Mouse (Mus musculus): ENCODE results near the gene Hhat.

Gene Hhat

GRCm38 (mm10) chr1:192741896-192742295 lies 29.1 kb downstream of the Hhat start:
- TF ChIP-seq CTCF (conservative IDR thresholded peaks at IDR 0.05; ENCODE audit: low read length) (no peak), POU5F1 (IDR thresholded peaks at IDR 0.05; ENCODE audit: borderline replicate concordance, low read length) (no peak), NANOG (IDR thresholded peaks at IDR 0.05; ENCODE audit: borderline replicate concordance, low read length) (no peak)
- H3K4me1 ChIP-seq (replicated peaks; ENCODE audit: low read depth, low read length) = peaks cover 19% of the 10 kb centered on the region

GRCm38 (mm10) chr1:192736524-192736923 lies 34.5 kb downstream of the Hhat start:
- no peak for TF ChIP-seq NANOG (IDR thresholded peaks at IDR 0.05; ENCODE audit: borderline replicate concordance, low read length)
- Histone ChIP-seq H3K4me3 (replicated peaks; ENCODE audit: low read length) (no peak overlapping the region), H3K27me3 (ENCODE audit: insufficient read depth, low read length) (peaks cover 5% of the 10 kb centered on the region; the same call in 1 of the 2 replicates), H3K9me3 (ENCODE audit: low read length) (no peaks in the 10 kb centered on the region), H3K36me3 (ENCODE audit: insufficient read depth, low read length) (no peaks in the 10 kb centered on the region), H3K4me1 (replicated peaks; ENCODE audit: low read depth, low read length) (peaks cover 10% of the 10 kb centered on the region)

More at GRCm38 (mm10) chr1:192741896-192742295, 29.1 kb downstream of the Hhat start:
- H3K36me3 ChIP-seq (ENCODE audit: insufficient read depth, low read length) = no peaks in the 10 kb centered on the region
- H3K27me3 ChIP-seq (ENCODE audit: insufficient read depth, low read length) = no peaks in the 10 kb centered on the region
- H3K4me3 ChIP-seq (replicated peaks; ENCODE audit: low read length) = no peak overlapping the region
- no peaks in the 10 kb centered on the region for H3K9me3 ChIP-seq (ENCODE audit: low read length)

GRCm38 (mm10) chr1:192736002-192736426 lies 35.0 kb downstream of the Hhat start:
- TF ChIP-seq NANOG (IDR thresholded peaks at IDR 0.05; ENCODE audit: borderline replicate concordance, low read length) (no peak), CTCF (conservative IDR thresholded peaks at IDR 0.05; ENCODE audit: low read length) (no peak), POU5F1 (IDR thresholded peaks at IDR 0.05; ENCODE audit: borderline replicate concordance, low read length) (no peak)
- Histone ChIP-seq H3K4me3 (replicated peaks; ENCODE audit: low read length) (no peak overlapping the region), H3K36me3 (ENCODE audit: insufficient read depth, low read length) (no peaks in the 10 kb centered on the region), H3K27me3 (ENCODE audit: insufficient read depth, low read length) (peaks cover 5% of the 10 kb centered on the region; the same call in 1 of the 2 replicates), H3K4me1 (replicated peaks; ENCODE audit: low read depth, low read length) (peaks cover 10% of the 10 kb centered on the region), H3K9me3 (ENCODE audit: low read length) (no peaks in the 10 kb centered on the region)

- Histone ChIP-seq H3K9me3 (ENCODE audit: low read length) (no peaks in the 10 kb centered on the region), H3K36me3 (ENCODE audit: insufficient read depth, low read length) (no peaks in the 10 kb centered on the region), H3K4me3 (replicated peaks; ENCODE audit: low read length) (no peak overlapping the region), H3K27me3 (ENCODE audit: insufficient read depth, low read length) (no peaks in the 10 kb centered on the region), H3K4me1 (replicated peaks; ENCODE audit: low read depth, low read length) (peaks cover 3% of the 10 kb centered on the region; the same call in 1 of the 2 replicates)
- no peak for TF ChIP-seq POU5F1 (IDR thresholded peaks at IDR 0.05; ENCODE audit: borderline replicate concordance, low read length)
- no peak for TF ChIP-seq CTCF (conservative IDR thresholded peaks at IDR 0.05; ENCODE audit: low read length)
Observed at GRCm38 (mm10) chr1:192730517-192730916, 40.5 kb downstream of the Hhat start.

GRCm38 (mm10) chr1:192726996-192727624 lies 43.9 kb downstream of the Hhat start:
- H3K4me1 ChIP-seq (replicated peaks; ENCODE audit: low read depth, low read length) = peaks cover 3% of the 10 kb centered on the region; the same call in 1 of the 2 replicates
- H3K9me3 ChIP-seq (ENCODE audit: low read length) = no peaks in the 10 kb centered on the region
- H3K27me3 ChIP-seq (ENCODE audit: insufficient read depth, low read length) = no peaks in the 10 kb centered on the region
- TF ChIP-seq CTCF (conservative IDR thresholded peaks at IDR 0.05; ENCODE audit: low read length) (peak; percentile 89), POU5F1 (IDR thresholded peaks at IDR 0.05; ENCODE audit: borderline replicate concordance, low read length) (no peak)
- H3K4me3 ChIP-seq (replicated peaks; ENCODE audit: low read length) = peak overlapping the region; percentile 43
- no peaks in the 10 kb centered on the region for H3K36me3 ChIP-seq (ENCODE audit: insufficient read depth, low read length)

GRCm38 (mm10) chr1:192722147-192722546 lies 48.9 kb downstream of the Hhat start:
- TF ChIP-seq NANOG (IDR thresholded peaks at IDR 0.05; ENCODE audit: borderline replicate concordance, low read length) (no peak), CTCF (conservative IDR thresholded peaks at IDR 0.05; ENCODE audit: low read length) (peak; percentile 73)
- Histone ChIP-seq H3K27me3 (ENCODE audit: insufficient read depth, low read length) (no peaks in the 10 kb centered on the region), H3K36me3 (ENCODE audit: insufficient read depth, low read length) (no peaks in the 10 kb centered on the region), H3K4me1 (replicated peaks; ENCODE audit: low read depth, low read length) (peaks cover 1% of the 10 kb centered on the region; the same call in 1 of the 2 replicates), H3K4me3 (replicated peaks; ENCODE audit: low read length) (no peak overlapping the region), H3K9me3 (ENCODE audit: low read length) (no peaks in the 10 kb centered on the region)

- no peak for TF ChIP-seq CTCF (conservative IDR thresholded peaks at IDR 0.05; ENCODE audit: low read length)
- no peak for TF ChIP-seq NANOG (IDR thresholded peaks at IDR 0.05; ENCODE audit: borderline replicate concordance, low read length)
- TF ChIP-seq POU5F1 (IDR thresholded peaks at IDR 0.05; ENCODE audit: borderline replicate concordance, low read length) = no peak
Observed at GRCm38 (mm10) chr1:192720156-192720555, 50.9 kb downstream of the Hhat start.

GRCm38 (mm10) chr1:192711779-192712348 lies 59.2 kb downstream of the Hhat start:
- no peak overlapping the region for H3K4me3 ChIP-seq (replicated peaks; ENCODE audit: low read length)
- H3K4me1 ChIP-seq (replicated peaks; ENCODE audit: low read depth, low read length) = no peaks in the 10 kb centered on the region
- no peak for TF ChIP-seq NANOG (IDR thresholded peaks at IDR 0.05; ENCODE audit: borderline replicate concordance, low read length)
- TF ChIP-seq CTCF (conservative IDR thresholded peaks at IDR 0.05; ENCODE audit: low read length) = peak; percentile 51
- no peak for TF ChIP-seq POU5F1 (IDR thresholded peaks at IDR 0.05; ENCODE audit: borderline replicate concordance, low read length)
- H3K9me3 ChIP-seq (ENCODE audit: low read length) = no peaks in the 10 kb centered on the region
- H3K36me3 ChIP-seq (ENCODE audit: insufficient read depth, low read length) = no peaks in the 10 kb centered on the region
- H3K27me3 ChIP-seq (ENCODE audit: insufficient read depth, low read length) = no peaks in the 10 kb centered on the region

More at GRCm38 (mm10) chr1:192720156-192720555, 50.9 kb downstream of the Hhat start:
- no peaks in the 10 kb centered on the region for H3K4me1 ChIP-seq (replicated peaks; ENCODE audit: low read depth, low read length)
- H3K4me3 ChIP-seq (replicated peaks; ENCODE audit: low read length) = no peak overlapping the region
- no peaks in the 10 kb centered on the region for H3K27me3 ChIP-seq (ENCODE audit: insufficient read depth, low read length)
- no peaks in the 10 kb centered on the region for H3K9me3 ChIP-seq (ENCODE audit: low read length)
- no peaks in the 10 kb centered on the region for H3K36me3 ChIP-seq (ENCODE audit: insufficient read depth, low read length)

Measured in E14TG2a.4 (cell line).